Mouse (Mus musculus) embryonic facial prominence, embryonic 13.5 days (tissue): ENCODE measurements around the gene Mrpl24. TPM values are rescaled to one million over a fixed set of nuclear protein-coding genes. Genes with fewer than 3 reads are reported as not detected.
"Not testable (repeated sequence)": the region's sequence is repeated elsewhere in the genome, so short reads cannot be mapped to it uniquely, and the experiment has no call there.

ENCODE experiments used
- ATAC-seq: fragments of 200-750 bp; cut with Nextera tagmentation; 2 replicates; pipeline ENCODE4 v1.8.0; 2017; ENCODE audit warnings: low read depth; ENCODE audit not compliant: insufficient number of reproducible peaks, insufficient read depth, low FRiP score, low TSS enrichment
- H3K27ac ChIP-seq: fragments of 300-500 bp; sonication (generic); 2 replicates; pipeline ENCODE4 v1.5.1; 2015; ENCODE audit warnings: moderate library complexity, mild to moderate bottlenecking, inconsistent platforms
- H3K27me3 ChIP-seq: fragments of 300-500 bp; sonication (generic); 2 replicates; pipeline ENCODE4 v1.6.1; 2015; ENCODE audit warnings: mild to moderate bottlenecking, inconsistent platforms
- H3K36me3 ChIP-seq: fragments of 300-500 bp; sonication (generic); 2 replicates; pipeline ENCODE4 v1.6.1; 2015; ENCODE audit warnings: mild to moderate bottlenecking, inconsistent platforms
- H3K4me1 ChIP-seq: fragments of 300-500 bp; sonication (generic); 2 replicates; pipeline ENCODE4 v1.6.1; 2015; ENCODE audit warnings: inconsistent platforms
- H3K4me2 ChIP-seq: fragments of 300-500 bp; sonication (generic); 2 replicates; pipeline ENCODE4 v1.6.1; 2015; ENCODE audit warnings: moderate library complexity, mild to moderate bottlenecking, inconsistent platforms
- H3K4me3 ChIP-seq: fragments of 300-500 bp; sonication (generic); 2 replicates; pipeline ENCODE4 v1.5.1; 2015; ENCODE audit warnings: mild to moderate bottlenecking, inconsistent platforms
- H3K9ac ChIP-seq: fragments of 300-500 bp; sonication (generic); 2 replicates; pipeline ENCODE4 v1.6.1; 2015; ENCODE audit warnings: mild to moderate bottlenecking, inconsistent platforms
- H3K9me3 ChIP-seq: fragments of 300-500 bp; sonication (generic); 2 replicates; pipeline ENCODE4 v1.6.1; 2016; ENCODE audit warnings: inconsistent platforms
- WGBS: fragments of 180-500 bp; shearing (Covaris S2); methylation state at CpG from one replicate; pipeline ENCODE4 v1.1.7; 2015; ENCODE audit warnings: mixed read lengths; 5-methylcytosine and 5-hydroxymethylcytosine counted together
- polyA plus RNA-seq: library from polyadenylated mRNA; unstranded; fragments of >200 nt; fragmentation: Nextera tagmentation; extraction: Ambion mirVana; gene quantifications from 2 replicates; pipeline ENCODE4 v1.2.1, GENCODE M21; 2015

Gene Mrpl24
- polyA plus RNA-seq, 1 experiment from 2014 or later, result 80.1 TPM

- ATAC-seq, result no peak
- H3K27ac ChIP-seq, result no peak overlapping the region
- H3K4me1 ChIP-seq, result no peaks in the 10 kb centered on the region
- H3K36me3 ChIP-seq, result no peaks in the 10 kb centered on the region
- no peak overlapping the region for H3K9ac ChIP-seq
- H3K27me3 ChIP-seq, result no peaks in the 10 kb centered on the region
- WGBS, result 84% methylated on average over 3 of the region's 3 CpGs
- no peak overlapping the region for H3K4me2 ChIP-seq
- no peak overlapping the region for H3K4me3 ChIP-seq
- no peaks in the 10 kb centered on the region for H3K9me3 ChIP-seq
Observed at GRCm38 (mm10) chr3:87899776-87900175, 19.5 kb upstream of the Mrpl24 start.

GRCm38 (mm10) chr3:87901036-87901624 lies 18.2 kb upstream of the Mrpl24 start:
- Histone ChIP-seq H3K27me3 (no peaks in the 10 kb centered on the region), H3K36me3 (no peaks in the 10 kb centered on the region), H3K27ac (no peak overlapping the region), H3K9me3 (no peaks in the 10 kb centered on the region), H3K9ac (no peak overlapping the region), H3K4me3 (no peak overlapping the region), H3K4me1 (no peaks in the 10 kb centered on the region), H3K4me2 (no peak overlapping the region)
- ATAC-seq, result no peak
- WGBS, result 71% methylated on average over 1 of the region's 1 CpGs

- WGBS, result 86% methylated on average over 5 of the region's 6 CpGs
- H3K4me2 ChIP-seq, H3K9me3 ChIP-seq, H3K9ac ChIP-seq, H3K27ac ChIP-seq, H3K36me3 ChIP-seq, ATAC-seq, H3K27me3 ChIP-seq, H3K4me3 ChIP-seq, H3K4me1 ChIP-seq: not testable (repeated sequence)
Observed at GRCm38 (mm10) chr3:87901959-87902358, 17.3 kb upstream of the Mrpl24 start.

GRCm38 (mm10) chr3:87903821-87904220 lies 15.5 kb upstream of the Mrpl24 start:
- H3K27me3 ChIP-seq, result no peaks in the 10 kb centered on the region
- H3K27ac ChIP-seq, result no peak overlapping the region
- no peak overlapping the region for H3K4me3 ChIP-seq
- WGBS, result 45% methylated on average over 5 of the region's 5 CpGs
- H3K4me1 ChIP-seq, result peaks cover 13% of the 10 kb centered on the region
- no peak overlapping the region for H3K9ac ChIP-seq
- no peaks in the 10 kb centered on the region for H3K9me3 ChIP-seq
- H3K36me3 ChIP-seq, result no peaks in the 10 kb centered on the region
- no peak for ATAC-seq
- H3K4me2 ChIP-seq, result no peak overlapping the region

GRCm38 (mm10) chr3:87905880-87906485 lies 13.3 kb upstream of the Mrpl24 start, which contains the start of gene Hdgf:
Gene Hdgf, plus strand, starts transcription at chr3:87906321.
- Histone ChIP-seq H3K9ac (peak within 1 kb of the TSS; percentile 98), H3K4me3 (peak within 1 kb of the TSS; percentile 98), H3K27me3 (no peaks in the 10 kb centered on the region), H3K4me2 (peak within 1 kb of the TSS; percentile 92), H3K36me3 (no peaks in the 10 kb centered on the region), H3K27ac (peak within 1 kb of the TSS; percentile 98), H3K9me3 (no peaks in the 10 kb centered on the region), H3K4me1 (peaks cover 34% of the 10 kb centered on the region)
- ATAC-seq, result peak; percentile 90
- WGBS, result under 1% methylated on average over 56 of the region's 57 CpGs

GRCm38 (mm10) chr3:87906601-87906980 lies 12.7 kb upstream of the Mrpl24 start:
- Histone ChIP-seq H3K4me1 (peaks cover 40% of the 10 kb centered on the region), H3K36me3 (no peaks in the 10 kb centered on the region), H3K4me2 (peak overlapping the region; percentile 92), H3K4me3 (peak overlapping the region; percentile 98), H3K9ac (peak overlapping the region; percentile 98), H3K27ac (peak overlapping the region; percentile 98), H3K9me3 (no peaks in the 10 kb centered on the region), H3K27me3 (no peaks in the 10 kb centered on the region)
- ATAC-seq, result 0 out of 2 replicates have a peak, but pooled peaks have one; percentile 1
- under 1% methylated on average over 38 of the region's 47 CpGs for WGBS

- Histone ChIP-seq H3K9ac (peak overlapping the region; percentile 98), H3K27ac (peak overlapping the region; percentile 98), H3K4me2 (peak overlapping the region; percentile 92), H3K4me3 (peak overlapping the region; percentile 98), H3K27me3 (no peaks in the 10 kb centered on the region), H3K9me3 (no peaks in the 10 kb centered on the region), H3K4me1 (peaks cover 46% of the 10 kb centered on the region), H3K36me3 (no peaks in the 10 kb centered on the region)
- ATAC-seq, result no peak
- under 1% methylated on average over 23 of the region's 27 CpGs for WGBS
Observed at GRCm38 (mm10) chr3:87906981-87907857, 12.1 kb upstream of the Mrpl24 start.

- H3K9me3 ChIP-seq, result no peaks in the 10 kb centered on the region
- no peak for ATAC-seq
- peak overlapping the region; percentile 98 for H3K4me3 ChIP-seq
- 14% methylated on average over 1 of the region's 1 CpGs for WGBS
- peak overlapping the region; percentile 98 for H3K9ac ChIP-seq
- H3K27ac ChIP-seq, result peak overlapping the region; percentile 98
- H3K4me2 ChIP-seq, result peak overlapping the region; percentile 92
- H3K36me3 ChIP-seq, result peaks cover under 1% of the 10 kb centered on the region; the same call in 1 of the 2 replicates
- H3K4me1 ChIP-seq, result peaks cover 46% of the 10 kb centered on the region
- H3K27me3 ChIP-seq, result no peaks in the 10 kb centered on the region
Observed at GRCm38 (mm10) chr3:87907906-87908305, 11.4 kb upstream of the Mrpl24 start.

- Histone ChIP-seq H3K27ac (peak overlapping the region; percentile 98), H3K4me1 (peaks cover 46% of the 10 kb centered on the region), H3K9ac (peak overlapping the region; percentile 62), H3K4me3 (peak overlapping the region; percentile 40), H3K9me3 (no peaks in the 10 kb centered on the region), H3K4me2 (peak overlapping the region; percentile 92), H3K27me3 (no peaks in the 10 kb centered on the region), H3K36me3 (peaks cover 15% of the 10 kb centered on the region)
- WGBS, result 87% methylated on average over 2 of the region's 2 CpGs
- no peak for ATAC-seq
Observed at GRCm38 (mm10) chr3:87909381-87909780, 9.9 kb upstream of the Mrpl24 start.

- Histone ChIP-seq H3K27me3 (no peaks in the 10 kb centered on the region), H3K9ac (peak overlapping the region; percentile 62)
- 14% methylated on average over 4 of the region's 4 CpGs for WGBS
Observed at GRCm38 (mm10) chr3:87909874-87910273, 9.4 kb upstream of the Mrpl24 start.

GRCm38 (mm10) chr3:87910573-87911141 lies 8.6 kb upstream of the Mrpl24 start:
- no peaks in the 10 kb centered on the region for H3K27me3 ChIP-seq
- peak overlapping the region; percentile 40 for H3K4me3 ChIP-seq
- peak overlapping the region; percentile 92 for H3K4me2 ChIP-seq
- peaks cover 46% of the 10 kb centered on the region for H3K4me1 ChIP-seq
- 0 out of 2 replicates have a peak, but pooled peaks have one; percentile 18 for ATAC-seq
- peak overlapping the region; percentile 98 for H3K27ac ChIP-seq
- peak overlapping the region; percentile 62 for H3K9ac ChIP-seq
- peaks cover 28% of the 10 kb centered on the region for H3K36me3 ChIP-seq
- 6% methylated on average over 12 of the region's 12 CpGs for WGBS
- no peaks in the 10 kb centered on the region for H3K9me3 ChIP-seq

More at GRCm38 (mm10) chr3:87909874-87910273, 9.4 kb upstream of the Mrpl24 start:
- peak overlapping the region; percentile 98 for H3K27ac ChIP-seq
- no peaks in the 10 kb centered on the region for H3K9me3 ChIP-seq
- H3K4me2 ChIP-seq, result peak overlapping the region; percentile 92
- peak overlapping the region; percentile 40 for H3K4me3 ChIP-seq
- H3K36me3 ChIP-seq, result peaks cover 20% of the 10 kb centered on the region
- H3K4me1 ChIP-seq, result peaks cover 46% of the 10 kb centered on the region
- no peak for ATAC-seq
